Mouse (Mus musculus) megakaryocyte progenitor cell, adult 5-6 weeks (primary cell): ENCODE measurements around the gene Lrrn2. TPM values are rescaled to one million over a fixed set of nuclear protein-coding genes. Genes with fewer than 3 reads are reported as not detected.

Source experiments
- ATAC-seq: replicated peaks from 2 replicates; pipeline ENCODE4 v1.8.0; 2016; ENCODE audit warnings: mild to moderate bottlenecking, moderate TSS enrichment, inconsistent platforms; ENCODE audit not compliant: poor library complexity
- total RNA-seq, 2 experiments: library from RNA; stranded (forward) in 1 of 2; stranded (reverse) in 1 of 2; fragments of 157-497, 149-512 nt in 1 of 2; fragments of 200-1000 nt in 1 of 2; gene quantifications; 2 replicates each; pipeline versions ENCODE4 v1.2.3 to v1.2.4; 2015 to 2017

Lrrn2 gene
- total RNA-seq (2015), result not detected in 2 replicates
- total RNA-seq (2017), result not detected in 2 replicates

DNA sequence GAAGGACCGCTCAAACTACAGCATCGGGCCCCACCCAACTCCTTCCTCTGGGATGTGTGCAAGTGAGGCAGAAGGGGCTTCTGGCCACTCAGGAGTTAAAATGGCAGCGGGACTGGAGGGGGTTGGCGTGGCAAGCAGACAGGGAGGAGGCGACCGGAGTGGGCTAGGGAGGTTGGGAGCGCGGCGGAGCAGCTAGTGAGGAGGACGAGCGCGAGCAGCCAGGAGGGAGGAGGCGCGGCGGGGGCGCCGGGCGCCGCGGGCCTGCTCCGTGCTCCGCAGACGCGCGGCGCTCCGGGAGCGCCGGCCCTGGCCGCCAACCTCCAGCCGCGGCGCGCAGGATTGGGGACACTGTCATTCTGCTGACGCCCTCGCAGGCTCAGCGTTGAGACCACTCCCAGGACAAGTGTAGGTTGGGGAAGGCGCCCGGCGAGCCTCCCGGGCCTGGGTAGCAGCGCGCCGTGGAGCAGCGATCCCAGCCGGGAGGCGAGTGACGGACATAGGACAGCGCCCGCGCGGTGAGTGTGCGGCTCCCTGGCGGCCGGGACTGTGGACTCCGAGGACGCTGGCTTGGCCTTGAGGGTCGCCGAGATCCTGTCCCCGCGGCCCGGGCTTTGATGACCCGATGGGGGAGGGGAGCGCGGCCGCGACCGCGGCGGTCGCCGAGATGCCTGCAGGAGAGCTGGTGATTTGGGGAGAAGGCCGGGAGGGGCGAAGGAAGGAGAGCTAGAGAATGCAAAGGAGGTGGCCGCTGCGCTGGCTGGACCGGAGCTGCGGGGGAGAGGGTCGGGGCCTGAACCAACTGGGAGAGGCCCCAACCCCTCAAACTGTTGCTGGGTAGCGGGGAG lies at the start of gene Lrrn2:
Gene Lrrn2, plus strand, starts transcription at position 113 of the 845 bp plus-strand sequence.
- ATAC-seq, result no peak

DNA sequence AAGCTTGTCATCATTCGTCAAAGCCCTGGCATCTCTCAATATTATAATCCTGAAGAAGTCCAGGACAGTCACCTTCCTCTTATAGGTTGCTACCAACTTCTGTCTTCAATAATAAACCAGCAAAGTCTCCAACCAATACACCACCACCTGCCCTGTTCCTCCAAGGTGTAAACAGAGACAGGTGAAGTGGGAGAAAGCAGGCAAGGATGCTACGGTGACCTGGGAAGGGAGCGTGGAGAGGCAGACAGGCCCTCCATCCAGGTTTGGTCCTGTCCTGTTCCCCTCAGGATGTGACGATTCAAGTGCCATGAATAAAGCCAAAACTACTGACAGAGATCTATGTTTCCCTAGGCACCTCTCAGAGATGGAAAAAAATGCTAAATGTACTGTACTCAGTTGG lies 48.1 kb upstream of the Lrrn2 start:
- ATAC-seq, result no peak

DNA sequence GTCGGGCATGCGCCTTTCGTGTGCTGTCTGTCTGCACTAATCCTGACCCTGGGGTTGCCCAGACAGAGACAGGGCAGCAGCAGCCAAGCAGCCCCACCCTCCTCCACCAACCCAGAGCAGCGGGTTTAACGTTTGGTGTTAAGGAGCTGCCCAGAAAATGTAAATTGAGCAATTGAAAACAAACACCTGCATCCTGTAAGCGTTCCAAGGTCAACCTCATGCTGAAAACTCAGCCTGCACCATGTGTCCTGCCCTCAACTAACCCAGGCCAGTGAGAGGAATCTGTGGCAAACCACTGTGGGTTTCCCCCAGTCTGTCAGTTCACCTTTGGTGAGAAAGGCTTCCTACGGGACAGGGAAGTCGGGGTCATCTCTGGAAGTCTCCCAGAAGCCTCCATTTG lies 46.0 kb upstream of the Lrrn2 start:
- peak; percentile 46 for ATAC-seq

DNA sequence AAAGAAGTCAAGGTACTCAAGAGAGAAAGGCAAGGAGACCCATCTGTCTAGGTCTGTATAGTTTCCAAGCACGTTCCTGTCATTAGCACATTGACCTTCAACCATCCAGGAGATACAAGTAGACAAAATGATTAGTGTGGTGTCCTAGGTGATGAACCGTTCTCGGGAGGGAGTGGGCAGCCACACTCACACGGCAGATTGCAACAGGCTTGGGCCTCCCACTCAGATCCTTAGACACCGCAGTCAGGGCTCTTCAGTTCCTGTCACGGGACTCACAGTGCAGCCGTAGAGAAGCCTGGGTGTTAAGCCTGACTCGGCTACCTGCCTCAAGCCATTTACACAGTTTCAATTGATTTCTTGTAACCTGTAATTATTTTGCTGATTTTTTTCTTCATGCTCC lies 43.2 kb upstream of the Lrrn2 start:
- no peak for ATAC-seq

DNA sequence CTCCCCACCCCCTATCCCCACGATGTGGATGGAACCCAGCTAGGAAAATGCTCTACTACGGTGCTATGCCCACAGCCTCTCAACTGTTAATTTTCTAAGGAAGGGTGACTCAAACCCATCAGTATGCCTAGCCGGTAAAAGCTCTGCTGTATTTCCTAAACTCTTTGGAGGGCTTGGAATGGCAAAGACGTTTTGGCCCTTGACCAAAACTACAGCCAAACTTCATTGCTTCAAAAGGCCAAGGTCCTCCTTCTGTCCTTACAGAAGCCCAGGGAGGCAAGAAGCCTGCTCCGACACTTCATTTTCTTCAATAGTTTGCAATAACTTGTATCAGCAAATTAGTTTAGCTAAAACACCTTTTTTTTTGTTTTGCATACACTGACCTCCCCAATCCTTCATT lies 42.4 kb upstream of the Lrrn2 start:
- ATAC-seq, result no peak

DNA sequence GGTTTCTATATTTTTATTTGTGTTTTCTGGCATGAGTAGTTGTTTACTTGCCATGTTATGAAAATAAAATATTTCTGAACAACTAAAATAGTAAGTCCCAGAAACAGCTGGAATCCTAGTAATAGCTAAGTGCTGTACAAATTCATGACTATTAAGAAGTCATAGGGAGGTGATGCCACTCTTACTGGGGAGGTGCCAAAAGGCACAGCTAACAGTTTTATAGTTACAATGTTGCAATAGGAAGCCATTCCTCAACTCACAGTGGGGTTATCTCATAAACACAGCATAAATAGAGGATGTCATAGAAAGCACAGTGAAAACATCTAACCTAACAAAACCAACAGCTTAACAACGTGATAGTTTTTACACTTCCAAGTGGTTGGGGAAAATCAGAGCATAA lies 41.7 kb upstream of the Lrrn2 start:
- ATAC-seq, result peak; percentile 37; the same call in 1 of the 2 replicates

DNA sequence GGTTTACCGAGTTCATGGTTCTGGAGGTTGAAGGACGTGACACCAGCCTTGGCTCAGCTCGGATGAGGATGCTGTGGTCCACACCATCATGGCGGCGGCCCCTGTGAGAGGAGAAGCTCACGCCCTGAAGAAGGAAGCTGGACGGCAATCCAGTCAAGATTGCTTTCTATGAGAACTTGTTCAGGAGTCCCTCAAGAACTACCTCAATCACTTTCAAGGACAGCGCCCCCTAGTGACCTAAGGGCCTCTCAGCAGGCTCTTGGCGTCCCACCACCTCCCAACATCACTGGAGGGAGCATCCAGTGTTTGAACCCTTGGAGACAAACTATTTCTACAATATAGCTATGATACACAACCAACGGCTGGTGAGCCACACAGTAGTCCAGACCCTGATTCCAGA lies 36.5 kb upstream of the Lrrn2 start:
- ATAC-seq, result no peak

DNA sequence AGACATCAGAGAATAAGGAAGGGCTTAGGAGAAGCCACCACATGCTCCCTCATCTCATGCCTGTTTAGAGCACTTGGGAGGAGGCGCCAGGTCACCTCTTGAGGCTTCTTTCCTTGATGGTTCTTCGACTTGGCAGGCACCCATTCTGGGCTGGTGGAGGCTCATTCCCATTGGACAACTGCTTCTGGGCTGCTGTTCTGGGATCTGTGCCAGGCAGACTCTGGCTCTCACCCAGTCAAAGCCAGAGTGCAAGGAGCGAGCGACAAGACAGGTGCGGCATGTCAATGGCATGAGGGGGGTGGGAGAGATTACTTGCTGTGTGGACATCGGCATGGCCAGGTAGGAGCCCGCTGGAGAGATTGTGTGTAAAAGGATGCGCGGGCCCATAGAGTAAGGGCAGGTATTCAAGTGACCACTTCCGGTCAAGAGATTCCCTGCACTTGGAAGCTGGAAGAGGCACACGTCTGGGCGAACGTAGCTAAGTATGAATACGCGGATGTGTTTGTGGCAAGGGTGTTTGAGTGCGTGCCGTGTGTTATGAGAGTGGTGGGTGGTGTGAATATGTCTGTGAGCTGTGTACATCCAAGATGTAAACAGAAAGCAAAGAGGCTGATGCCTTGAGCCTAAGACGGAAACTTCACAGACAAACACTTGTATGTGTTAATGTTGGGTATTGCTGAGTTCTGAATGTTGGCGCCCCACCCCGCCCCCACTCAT lies 35.8 kb upstream of the Lrrn2 start:
- ATAC-seq, result no peak

DNA sequence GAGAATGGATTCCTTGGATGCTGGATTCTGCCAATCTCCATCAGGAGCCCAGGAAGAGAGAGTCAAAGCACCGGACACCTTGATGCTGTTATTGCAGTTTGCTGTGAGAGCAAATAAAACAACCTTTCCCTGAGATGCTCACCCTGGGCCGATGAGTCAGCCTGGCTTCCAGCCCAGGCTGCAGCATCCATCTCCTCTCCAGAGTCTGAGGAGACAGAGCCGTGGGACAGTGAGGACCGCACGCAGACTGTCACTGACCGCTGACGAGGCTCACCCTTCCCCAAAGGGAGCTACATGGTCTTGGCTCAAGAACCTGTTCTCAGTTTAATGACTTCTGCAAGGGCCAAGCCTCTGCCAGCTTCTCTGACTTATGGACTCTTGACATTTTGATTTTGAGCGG lies 34.3 kb upstream of the Lrrn2 start:
- ATAC-seq, result no peak

DNA sequence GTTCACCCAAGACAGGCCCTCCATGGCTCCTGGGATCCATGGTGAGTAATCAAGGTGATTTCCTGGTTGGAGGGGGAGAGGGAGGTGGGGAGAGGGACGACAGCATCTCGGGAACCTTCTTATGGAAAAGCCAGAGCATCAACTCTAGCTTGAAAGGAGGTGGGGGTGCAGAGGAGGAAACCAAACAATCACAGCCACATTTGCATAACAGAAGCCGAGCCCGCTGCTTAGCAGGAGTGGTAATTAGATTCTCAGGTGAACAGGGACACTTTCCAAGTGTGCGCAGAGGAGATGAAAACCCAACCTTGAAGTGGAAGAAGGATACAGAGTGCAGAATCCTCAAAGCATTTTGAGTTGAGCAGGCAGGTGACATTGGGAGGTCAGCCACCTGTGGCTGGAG lies 29.3 kb upstream of the Lrrn2 start:
- ATAC-seq, result no peak

DNA sequence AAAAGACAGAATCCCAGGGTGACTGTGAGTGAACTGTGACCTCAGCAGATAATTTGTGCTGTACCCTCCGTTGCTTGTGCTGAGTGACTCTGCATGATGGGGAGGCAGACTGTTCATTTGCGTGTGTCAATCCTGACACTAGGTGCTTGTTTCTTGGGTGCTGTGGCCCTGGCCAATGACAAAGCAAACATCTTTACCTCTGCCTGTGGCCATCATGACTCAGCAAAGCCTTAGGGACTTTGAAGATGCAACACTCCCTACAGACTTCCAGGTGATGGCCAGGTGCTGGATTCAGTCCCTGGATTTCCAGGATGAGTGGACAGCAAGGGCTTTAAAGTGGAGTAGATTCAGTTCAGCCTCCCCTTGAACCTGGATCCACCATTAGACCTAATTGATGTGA lies 28.8 kb upstream of the Lrrn2 start:
- ATAC-seq, result no peak

DNA sequence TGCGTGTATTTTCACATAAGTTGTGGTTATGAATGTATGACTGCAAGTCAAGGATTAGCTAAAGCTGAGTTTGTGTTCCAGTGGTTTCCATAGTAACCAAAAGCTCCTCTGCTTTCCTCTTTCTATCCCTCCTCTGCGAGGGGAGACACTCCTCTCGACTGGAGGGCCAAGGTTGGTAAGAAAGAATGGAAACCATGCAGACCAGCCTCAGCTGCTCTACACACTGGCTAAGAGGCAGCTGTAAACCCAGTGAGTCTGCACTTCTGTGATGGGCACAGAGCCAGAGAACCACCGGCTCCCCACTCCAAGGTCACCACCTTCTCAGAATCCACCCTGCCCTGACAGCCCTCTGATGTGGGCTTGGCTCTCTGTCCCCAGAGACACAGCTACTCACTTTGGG lies 28.3 kb upstream of the Lrrn2 start:
- ATAC-seq, result no peak

DNA sequence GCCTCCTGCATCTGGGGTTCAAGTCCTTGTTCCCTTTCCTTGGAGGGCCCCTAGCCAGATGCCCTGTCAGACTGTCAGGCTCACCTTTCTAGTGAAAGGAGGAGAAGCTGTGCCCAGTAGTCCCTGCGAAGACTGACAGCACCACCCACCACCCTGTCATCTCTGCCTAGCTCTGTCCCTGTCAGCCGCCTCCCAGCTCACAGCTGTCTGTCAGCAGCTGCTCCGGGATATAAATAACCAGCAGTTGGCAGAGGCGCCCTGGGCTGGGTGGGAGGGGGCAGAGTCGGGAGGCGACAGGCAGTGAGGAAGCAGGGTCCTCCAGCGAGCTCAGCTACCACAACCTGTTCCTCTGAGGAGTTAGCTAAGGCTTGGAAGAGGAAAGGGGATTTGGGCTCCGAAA lies 26.8 kb upstream of the Lrrn2 start:
- ATAC-seq, result no peak

DNA sequence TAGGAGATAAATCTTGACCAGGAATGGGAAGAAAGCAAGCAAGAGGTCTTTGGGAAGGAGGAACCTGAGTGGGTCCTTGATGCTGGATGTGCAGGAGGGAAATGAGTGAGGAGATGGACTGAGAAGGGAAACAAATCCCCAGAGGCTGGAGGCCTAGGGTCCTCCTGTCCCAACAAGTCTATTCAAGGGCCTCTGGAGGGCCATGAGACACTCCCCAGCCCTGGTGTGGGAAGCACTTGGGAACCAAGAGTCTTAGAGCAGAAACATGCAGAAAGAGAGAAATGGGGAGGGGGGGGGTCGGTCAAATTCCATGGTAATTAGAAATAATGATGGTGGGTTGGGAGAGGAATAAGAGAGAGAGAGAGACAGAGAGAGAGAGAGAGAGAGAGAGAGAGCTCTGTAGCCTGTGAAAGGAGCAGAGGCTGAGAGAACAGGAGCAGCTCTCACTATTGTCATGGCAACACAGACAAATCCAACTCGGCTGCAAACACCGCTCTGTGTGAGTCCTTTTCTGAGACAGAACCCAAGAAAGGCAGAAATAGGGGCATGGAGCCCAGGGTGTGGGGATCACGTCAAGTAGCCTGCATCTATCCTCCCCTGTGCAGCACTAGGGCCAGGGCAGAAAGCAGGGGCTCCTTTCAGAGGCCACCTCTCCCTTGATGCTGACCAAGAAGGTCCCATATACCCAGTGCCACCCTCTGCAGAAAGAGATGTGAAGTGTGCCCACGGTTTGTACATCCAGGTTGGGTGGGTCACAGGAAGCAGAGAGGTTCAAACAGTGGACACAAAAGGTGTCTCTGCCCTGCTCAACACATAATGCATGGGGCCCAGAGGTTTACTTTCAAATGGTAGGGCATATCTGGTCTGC lies 21.3 kb upstream of the Lrrn2 start:
- ATAC-seq, result no peak

DNA sequence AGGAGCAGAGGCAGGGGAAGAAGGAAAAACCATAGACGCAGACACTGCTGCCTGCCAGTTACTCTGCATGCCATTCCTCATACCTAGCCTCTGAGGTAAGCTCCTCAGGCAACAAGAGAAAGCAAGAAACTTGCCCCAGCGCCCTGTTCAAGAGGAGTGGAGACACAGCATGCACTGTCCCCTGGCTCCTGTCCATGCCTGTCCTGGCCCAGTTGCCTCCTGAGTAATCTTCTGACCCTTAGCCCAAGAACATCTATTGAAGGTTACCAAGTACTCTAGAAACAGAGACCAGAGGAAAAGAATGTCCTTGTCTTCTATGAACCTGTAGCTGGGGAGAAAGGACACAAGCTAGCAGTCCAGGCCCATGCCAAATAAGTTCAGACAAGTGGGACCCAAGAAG lies 15.9 kb upstream of the Lrrn2 start:
- no peak for ATAC-seq

DNA sequence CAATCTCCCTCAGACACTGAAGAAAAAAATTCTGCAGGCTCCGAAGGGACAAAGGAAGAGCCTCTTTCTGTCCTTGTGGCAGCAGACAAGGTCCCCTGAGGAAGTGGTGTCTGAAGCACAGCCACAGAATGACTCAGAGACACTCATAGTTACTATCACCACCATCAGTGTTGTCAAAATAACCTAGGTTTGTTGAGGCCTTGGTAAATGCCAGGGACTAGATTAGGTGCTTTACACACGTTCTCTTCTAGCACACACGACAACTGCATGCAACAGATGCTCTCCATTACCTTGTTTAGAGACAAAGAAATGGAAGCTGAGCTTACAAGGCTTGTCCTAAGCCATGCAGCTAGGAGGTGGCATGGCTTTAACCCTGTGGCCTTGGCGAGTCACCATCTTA lies 14.5 kb upstream of the Lrrn2 start:
- ATAC-seq, result no peak

DNA sequence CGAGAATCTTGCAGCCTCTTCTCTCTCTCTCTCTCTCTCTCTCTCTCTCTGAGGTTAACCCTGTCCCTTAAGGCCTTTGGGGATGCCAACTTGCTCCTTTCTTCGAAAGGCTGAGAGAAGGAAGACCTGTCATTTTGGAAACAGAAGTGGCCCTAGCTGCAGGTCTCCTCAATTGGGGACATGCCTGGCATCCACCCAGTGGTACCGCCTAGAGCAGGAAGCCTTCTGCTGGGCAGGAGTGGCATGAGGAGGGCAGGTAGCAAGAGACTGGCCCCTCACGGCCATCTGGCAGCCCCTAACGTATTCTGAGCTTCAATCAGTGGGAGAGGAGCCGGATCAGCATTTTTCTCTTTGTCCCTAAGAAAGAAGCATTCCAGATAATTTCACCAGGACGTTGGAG lies 9.7 kb upstream of the Lrrn2 start:
- no peak for ATAC-seq

DNA sequence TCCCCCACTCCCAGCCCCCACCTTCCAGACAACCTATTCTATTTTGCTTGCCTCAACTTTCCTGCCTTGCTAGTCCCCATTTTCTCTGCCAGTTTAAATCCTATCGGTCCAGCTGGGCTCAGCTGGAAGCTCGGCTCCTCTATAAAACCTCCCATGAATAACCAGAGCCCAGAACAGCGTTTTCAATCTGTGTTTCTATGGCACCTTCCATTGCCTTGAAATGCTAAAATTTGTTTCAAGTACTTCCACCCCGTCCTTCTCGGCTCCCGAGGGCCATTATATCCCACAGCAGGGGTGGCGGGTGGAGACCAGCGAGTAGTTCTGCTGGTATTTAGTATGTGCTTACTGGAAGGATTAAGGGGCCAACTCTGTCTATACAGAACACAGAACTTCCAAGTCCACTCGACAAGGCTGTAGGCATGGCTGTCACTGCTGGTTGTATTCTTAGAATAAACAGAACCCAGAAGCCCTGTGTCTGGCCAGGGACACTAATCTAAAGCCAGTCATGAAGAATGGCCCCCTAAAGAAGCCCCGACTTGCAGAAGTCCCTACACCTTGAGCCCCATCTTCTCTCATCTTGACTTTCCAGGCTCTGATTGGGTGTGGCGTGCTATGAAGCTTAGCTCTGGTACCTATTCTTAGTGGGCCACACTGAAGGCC lies 992 bp upstream of the Lrrn2 start:
- ATAC-seq, result no peak

DNA sequence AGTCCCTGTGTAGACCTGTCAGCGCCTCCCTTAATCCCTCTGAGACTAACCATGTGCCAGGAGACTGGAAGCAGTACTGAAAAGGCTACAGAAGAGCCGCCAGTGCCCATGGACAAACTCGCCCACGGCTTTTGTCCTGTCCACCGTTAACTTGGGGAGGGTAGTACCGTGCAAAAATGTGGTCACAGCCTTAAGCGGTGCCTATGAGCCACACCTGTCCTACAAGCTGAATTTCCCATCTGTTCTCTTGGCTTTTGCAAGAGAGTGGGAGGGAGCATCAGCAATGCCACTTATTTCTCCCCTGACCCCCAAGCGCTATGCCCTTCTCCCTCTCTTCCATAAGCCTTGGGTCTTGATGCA lies 292 bp upstream of the Lrrn2 start:
- ATAC-seq, result no peak

DNA sequence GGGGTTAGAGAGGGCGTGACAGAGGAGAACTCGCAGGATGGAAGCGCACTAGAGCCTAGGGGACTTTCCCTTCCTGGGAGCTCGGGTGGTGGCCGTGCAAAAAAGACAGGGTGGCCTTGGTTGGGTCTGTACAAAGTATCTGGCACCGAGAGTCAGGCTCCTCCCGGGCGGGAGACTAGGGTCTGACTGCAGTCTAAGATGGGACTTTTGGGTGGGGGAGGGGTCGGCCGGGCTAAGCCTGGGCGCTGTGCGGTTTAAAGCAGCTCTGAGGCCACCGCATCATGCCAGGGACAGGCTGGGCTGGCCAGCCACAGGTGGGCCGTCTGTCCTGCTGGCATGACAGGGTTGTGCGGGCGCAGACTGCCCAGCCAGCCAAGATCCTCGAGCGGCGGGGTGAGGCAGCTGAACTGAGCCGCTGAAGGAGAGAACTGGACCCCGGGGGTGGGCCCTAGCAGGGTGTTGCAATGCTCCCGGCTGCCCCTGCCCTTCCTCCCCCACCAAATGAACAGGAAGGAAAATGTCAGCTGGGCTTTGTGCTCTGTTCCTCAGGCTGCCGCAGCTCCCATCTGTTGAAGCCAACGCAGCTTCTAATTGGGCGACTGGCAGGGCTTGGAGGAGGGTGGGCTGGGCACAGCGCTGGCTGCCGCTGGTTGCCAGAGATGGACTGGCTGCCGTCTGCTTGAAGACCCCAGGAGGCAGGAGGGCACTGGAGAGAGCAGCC lies 1.1 kb downstream of the Lrrn2 start:
- peak; percentile 65 for ATAC-seq
